Mouse (Mus musculus) gastrocnemius, adult 2 months (tissue): Measurements from ENCODE around the gene Gm6899. TPM values are rescaled to one million over a fixed set of nuclear protein-coding genes. Genes with fewer than 3 reads are reported as not detected.

Experiments
- DNase-seq: peaks from one replicate; pipeline ENCODE4 v3.0.0; 2022
- H3K27ac ChIP-seq: fragments of 200-600 bp; 2 replicates; pipeline ENCODE4 v1.8.1; 2022; ENCODE audit warnings: mild to moderate bottlenecking
- H3K4me3 ChIP-seq: fragments of 200-600 bp; 2 replicates; pipeline ENCODE4 v1.8.1; 2022; ENCODE audit warnings: mild to moderate bottlenecking, moderate library complexity
- CTCF ChIP-seq: fragments of 200-600 bp; IDR thresholded peaks from 2 replicates; pipeline ENCODE4 v1.8.1; 2022; ENCODE audit warnings: antibody characterized with exemption, mild to moderate bottlenecking, moderate library complexity
- intact Hi-C: fragments of 180-260 bp; cut with DNase I; formaldehyde crosslinking; loops from one replicate; pipeline ENCODE4 v1.15.1; 2025
- total RNA-seq, 2 experiments: library from RNA; stranded (reverse); gene quantifications; 2 replicates each; pipeline ENCODE4 v1.2.3; 2021

Gm6899 gene
- total RNA-seq, 2 experiments from 2014 or later: not detected

GRCm38 (mm10) chr11:26600692-26601091, 7.7 kb downstream of the Gm6899 start:
- intact Hi-C loops: no loop called here
- no peak for TF ChIP-seq CTCF
- Histone ChIP-seq H3K4me3 (no peak overlapping the region), H3K27ac (no peak overlapping the region)
- no peak for DNase-seq

DNA sequence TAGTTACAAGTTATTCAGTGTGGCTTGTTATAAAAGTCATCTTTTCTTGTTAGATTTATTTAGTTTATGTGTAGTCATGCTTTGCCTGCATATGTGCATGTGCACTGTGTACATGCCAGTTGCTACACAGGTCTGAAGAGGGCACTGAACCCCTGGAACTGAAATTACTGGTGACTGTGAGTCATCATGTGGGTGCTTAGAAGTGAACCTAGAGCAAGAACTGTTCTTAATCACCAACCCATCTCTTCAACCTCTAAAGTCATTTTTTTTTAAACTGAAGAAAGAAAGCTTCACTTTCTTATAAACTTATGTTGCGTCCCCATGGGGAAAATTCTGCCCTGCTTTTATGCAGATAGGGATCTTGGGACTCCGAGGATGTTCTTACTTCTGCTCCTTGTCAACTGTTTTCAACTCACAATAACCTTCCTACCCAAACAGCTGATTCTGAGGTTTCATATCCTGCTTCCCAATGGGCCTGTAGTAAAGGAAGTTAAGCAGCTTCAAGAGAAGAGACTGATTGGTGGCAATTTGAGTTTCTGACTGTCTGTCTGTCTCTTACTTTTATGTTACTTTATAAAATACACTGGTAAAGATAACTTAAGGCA, 8.6 kb downstream of the Gm6899 start:
- intact Hi-C loops: no loop called here
- H3K4me3 ChIP-seq: no peak overlapping the region
- no peak overlapping the region for H3K27ac ChIP-seq
- TF ChIP-seq CTCF: no peak
- DNase-seq: no peak

- TF ChIP-seq CTCF: no peak
- intact Hi-C loops: no loop called here
- no peak overlapping the region for H3K27ac ChIP-seq
- H3K4me3 ChIP-seq: no peak overlapping the region
- no peak for DNase-seq
Observed at GRCm38 (mm10) chr11:26604061-26604655, 11.1 kb downstream of the Gm6899 start.

GRCm38 (mm10) chr11:26608795-26609194, 15.8 kb downstream of the Gm6899 start:
- intact Hi-C loops: no loop called here
- no peak for TF ChIP-seq CTCF
- no peak overlapping the region for H3K4me3 ChIP-seq
- H3K27ac ChIP-seq: no peak overlapping the region
- no peak for DNase-seq

DNA sequence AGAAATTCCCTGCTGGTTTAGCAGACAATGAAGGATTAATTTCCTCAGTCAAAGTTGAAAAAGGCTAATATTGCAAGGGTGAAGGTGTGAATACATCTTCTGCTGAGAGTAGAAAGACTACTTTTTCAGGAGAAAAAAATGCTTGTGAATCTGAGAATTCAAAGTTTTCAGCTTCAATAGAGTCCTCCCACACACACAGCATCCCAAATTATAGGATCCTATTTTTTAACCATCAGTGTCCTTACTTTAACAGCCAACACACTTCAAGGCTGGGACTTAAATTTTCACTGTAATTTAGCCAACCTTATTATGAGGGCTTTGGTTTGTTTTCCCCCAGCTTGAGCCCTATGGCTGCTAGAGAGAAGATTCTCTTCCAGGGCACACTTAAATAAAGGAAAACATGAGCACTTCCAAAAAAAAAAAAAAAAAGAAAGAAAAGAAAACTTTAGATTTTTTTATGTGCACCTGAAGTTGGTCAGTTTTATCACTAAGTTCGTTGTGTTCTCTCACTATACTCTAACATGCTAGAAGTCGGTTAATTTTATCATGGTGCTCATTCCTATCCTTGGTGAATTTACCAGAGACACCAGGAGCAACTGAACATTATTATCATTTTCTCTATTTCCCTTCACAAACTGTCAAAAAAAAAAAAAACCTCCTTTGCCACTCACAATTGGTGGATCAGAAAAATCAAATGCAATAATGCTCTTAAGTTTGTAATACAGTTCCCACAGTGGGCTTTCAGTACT, 25.6 kb downstream of the Gm6899 start:
- no peak for TF ChIP-seq CTCF
- no peak for DNase-seq
- Histone ChIP-seq H3K4me3 (no peak overlapping the region), H3K27ac (no peak overlapping the region)
- intact Hi-C loops: no loop called here

DNA sequence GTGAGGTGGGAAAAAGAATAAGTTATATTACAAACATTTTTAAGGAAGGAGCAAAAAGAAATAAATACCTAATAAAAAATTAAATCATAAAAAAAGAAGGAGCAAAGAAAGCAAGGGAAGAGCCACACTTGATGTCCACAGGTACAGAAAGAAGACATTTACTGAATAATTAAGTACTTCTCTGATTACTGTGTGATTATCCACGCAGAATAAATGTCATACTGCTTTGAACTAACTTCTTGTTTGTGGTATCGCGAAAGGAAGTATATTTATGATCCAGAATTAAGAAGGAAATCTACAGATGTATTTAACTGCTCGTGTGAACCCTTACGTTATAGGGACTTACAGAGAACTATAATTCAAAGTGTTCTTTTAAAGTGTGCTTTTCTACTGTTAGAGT, 29.7 kb downstream of the Gm6899 start:
- intact Hi-C loops: no loop called here
- TF ChIP-seq CTCF: no peak

GRCm38 (mm10) chr11:26636239-26636638, 43.2 kb downstream of the Gm6899 start:
- Histone ChIP-seq H3K4me3 (no peak overlapping the region), H3K27ac (no peak overlapping the region)
- intact Hi-C loops: no loop called here
- no peak for DNase-seq
- no peak for TF ChIP-seq CTCF

More for the DNA sequence above, 29.7 kb downstream of the Gm6899 start:
- no peak for DNase-seq
- Histone ChIP-seq H3K27ac (no peak overlapping the region), H3K4me3 (no peak overlapping the region)

DNA sequence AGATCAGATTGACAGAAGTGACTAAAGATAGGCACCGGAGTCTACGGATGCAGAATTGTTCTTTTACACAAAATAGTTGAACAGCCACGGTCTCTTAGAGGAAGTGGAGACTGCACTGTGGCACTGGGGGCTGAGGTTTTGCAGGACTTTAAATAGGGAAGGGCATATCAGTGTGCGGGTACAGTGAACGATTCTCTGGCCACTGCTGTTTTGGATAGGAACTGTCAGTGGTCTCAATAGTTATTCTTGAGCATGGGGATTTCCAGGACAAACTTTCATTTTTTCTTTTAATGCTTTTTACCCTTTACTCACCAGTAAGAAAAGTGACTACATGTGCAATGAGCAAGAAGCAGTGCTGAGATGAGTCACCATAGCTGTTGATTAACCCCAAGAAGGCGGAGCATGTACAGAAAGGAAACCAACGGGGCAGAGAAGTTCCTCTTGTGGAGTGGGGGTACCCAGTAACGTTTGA, 47.3 kb downstream of the Gm6899 start:
- no peak for DNase-seq
- TF ChIP-seq CTCF: no peak
- intact Hi-C loops: no loop called here
- no peak overlapping the region for H3K4me3 ChIP-seq
- H3K27ac ChIP-seq: no peak overlapping the region

DNA sequence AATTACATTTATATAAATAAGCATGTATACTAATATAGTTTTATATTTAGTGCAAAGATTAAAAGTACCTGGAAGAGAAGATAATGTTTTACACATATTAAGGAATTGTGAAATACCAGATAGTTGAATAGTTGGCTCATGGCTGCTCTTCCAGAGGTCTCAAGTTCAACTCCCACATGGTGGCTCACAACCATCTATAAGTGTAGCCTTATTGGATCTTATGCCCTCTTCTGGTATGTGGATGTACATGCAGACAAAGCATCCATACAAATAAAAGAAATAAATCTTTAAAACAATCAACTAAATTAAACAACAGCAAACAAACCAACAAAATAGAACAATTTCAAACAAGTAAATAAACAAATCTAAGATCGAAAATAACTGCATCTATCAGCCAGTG, 49.1 kb downstream of the Gm6899 start:
- 0 out of 2 replicates have a peak, but pooled peaks have one; percentile 9 for TF ChIP-seq CTCF
- Histone ChIP-seq H3K27ac (no peak overlapping the region), H3K4me3 (no peak overlapping the region)
- no peak for DNase-seq
- intact Hi-C loops: no loop called here

Other genes with a start within 250 kb of the Gm6899 start
- 1 to 10 TPM; 3.2 to 4.6 TPM for gene Fancl, start 207.1 kb upstream of the Gm6899 start, total RNA-seq
- gene Vrk2, start 758 bp downstream of the Gm6899 start, total RNA-seq: 1 to 10 TPM; 7.4 to 7.5 TPM